Mouse (Mus musculus): ENCODE measurements around the gene Krtcap3. TPM values are rescaled to one million over a fixed set of nuclear protein-coding genes. Genes with fewer than 3 reads are reported as not detected.

Krtcap3 gene
- polyA plus RNA-seq, 1 experiment = 205 TPM

- WGBS = 0% methylated on average over 2 of the region's 2 CpGs
- no peak overlapping the region for H3K4me3 ChIP-seq (ENCODE audit: low read depth, low read length)
- no peaks in the 10 kb centered on the region for H3K27me3 ChIP-seq (ENCODE audit: control insufficient read depth, insufficient read depth, low read length)
- TF ChIP-seq POLR2A (IDR thresholded peaks at IDR 0.05; ENCODE audit: low read depth, low read length) (no peak), CTCF (IDR thresholded peaks at IDR 0.05; ENCODE audit: extremely low read depth, insufficient read length, insufficient replicate concordance, low read depth, low read length) (no peak)
- H3K36me3 ChIP-seq (ENCODE audit: control insufficient read depth, insufficient read depth, low read length) = peaks cover 2% of the 10 kb centered on the region; the same call in 1 of the 2 replicates
- H3K4me1 ChIP-seq (ENCODE audit: control insufficient read depth, insufficient read depth, insufficient read length, low read length) = peaks cover 3% of the 10 kb centered on the region; the same call in 1 of the 2 replicates
- no peak overlapping the region for H3K27ac ChIP-seq (ENCODE audit: insufficient read depth, low read depth, low read length)
Measured at GRCm38 (mm10) chr5:31219070-31219469, 32.4 kb upstream of the Krtcap3 start.

- TF ChIP-seq POLR2A (IDR thresholded peaks at IDR 0.05; ENCODE audit: low read depth, low read length) = no peak
- TF ChIP-seq CTCF (IDR thresholded peaks at IDR 0.05; ENCODE audit: extremely low read depth, insufficient read length, insufficient replicate concordance, low read depth, low read length) = no peak
- peaks cover 2% of the 10 kb centered on the region; the same call in 1 of the 2 replicates for H3K36me3 ChIP-seq (ENCODE audit: control insufficient read depth, insufficient read depth, low read length)
- peak overlapping the region; percentile 70 for H3K27ac ChIP-seq (ENCODE audit: insufficient read depth, low read depth, low read length)
- under 1% methylated on average over 11 of the region's 11 CpGs for WGBS
- peaks cover 3% of the 10 kb centered on the region; the same call in 1 of the 2 replicates for H3K4me1 ChIP-seq (ENCODE audit: control insufficient read depth, insufficient read depth, insufficient read length, low read length)
- no peaks in the 10 kb centered on the region for H3K27me3 ChIP-seq (ENCODE audit: control insufficient read depth, insufficient read depth, low read length)
- H3K4me3 ChIP-seq (ENCODE audit: low read depth, low read length) = peak overlapping the region; percentile 84
Measured at GRCm38 (mm10) chr5:31219474-31219873, 32.0 kb upstream of the Krtcap3 start.

GRCm38 (mm10) chr5:31219911-31220447 lies 31.5 kb upstream of the Krtcap3 start:
- TF ChIP-seq CTCF (IDR thresholded peaks at IDR 0.05; ENCODE audit: extremely low read depth, insufficient read length, insufficient replicate concordance, low read depth, low read length) (no peak), POLR2A (IDR thresholded peaks at IDR 0.05; ENCODE audit: low read depth, low read length) (no peak)
- under 1% methylated on average over 40 of the region's 40 CpGs for WGBS
- Histone ChIP-seq H3K4me1 (ENCODE audit: control insufficient read depth, insufficient read depth, insufficient read length, low read length) (peaks cover 3% of the 10 kb centered on the region; the same call in 1 of the 2 replicates), H3K36me3 (ENCODE audit: control insufficient read depth, insufficient read depth, low read length) (peaks cover 2% of the 10 kb centered on the region; the same call in 1 of the 2 replicates), H3K4me3 (ENCODE audit: low read depth, low read length) (peak overlapping the region; percentile 84), H3K27me3 (ENCODE audit: control insufficient read depth, insufficient read depth, low read length) (no peaks in the 10 kb centered on the region), H3K27ac (ENCODE audit: insufficient read depth, low read depth, low read length) (peak overlapping the region; percentile 70)

- Histone ChIP-seq H3K4me3 (ENCODE audit: low read depth, low read length) (peak within 1 kb of the TSS; percentile 84), H3K27me3 (ENCODE audit: control insufficient read depth, insufficient read depth, low read length) (no peaks in the 10 kb centered on the region), H3K36me3 (ENCODE audit: control insufficient read depth, insufficient read depth, low read length) (peaks cover under 1% of the 10 kb centered on the region; the same call in 1 of the 2 replicates), H3K4me1 (ENCODE audit: control insufficient read depth, insufficient read depth, insufficient read length, low read length) (peaks cover 3% of the 10 kb centered on the region; the same call in 1 of the 2 replicates), H3K27ac (ENCODE audit: insufficient read depth, low read depth, low read length) (peak within 1 kb of the TSS; percentile 70)
- WGBS = under 1% methylated on average over 70 of the region's 70 CpGs
- TF ChIP-seq CTCF (IDR thresholded peaks at IDR 0.05; ENCODE audit: extremely low read depth, insufficient read length, insufficient replicate concordance, low read depth, low read length) (peak; percentile 21; the same call in 1 of the 2 replicates), POLR2A (IDR thresholded peaks at IDR 0.05; ENCODE audit: low read depth, low read length) (peak; percentile 79)
Measured at GRCm38 (mm10) chr5:31220448-31221303, 30.8 kb upstream of the Krtcap3 start, which contains the start of gene Ppm1g. Ppm1g (minus strand) TSS chr5:31220687.

- TF ChIP-seq CTCF (IDR thresholded peaks at IDR 0.05; ENCODE audit: extremely low read depth, insufficient read length, insufficient replicate concordance, low read depth, low read length) (peak; percentile 23; the same call in 1 of the 2 replicates), POLR2A (IDR thresholded peaks at IDR 0.05; ENCODE audit: low read depth, low read length) (no peak)
- Histone ChIP-seq H3K27me3 (ENCODE audit: control insufficient read depth, insufficient read depth, low read length) (no peaks in the 10 kb centered on the region), H3K4me1 (ENCODE audit: control insufficient read depth, insufficient read depth, insufficient read length, low read length) (peaks cover 3% of the 10 kb centered on the region; the same call in 1 of the 2 replicates), H3K4me3 (ENCODE audit: low read depth, low read length) (peak overlapping the region; percentile 84), H3K27ac (ENCODE audit: insufficient read depth, low read depth, low read length) (peak overlapping the region; percentile 50), H3K36me3 (ENCODE audit: control insufficient read depth, insufficient read depth, low read length) (no peaks in the 10 kb centered on the region)
- 21% methylated on average over 11 of the region's 11 CpGs for WGBS
Measured at GRCm38 (mm10) chr5:31221304-31221945, 30.1 kb upstream of the Krtcap3 start.

GRCm38 (mm10) chr5:31222696-31223095 lies 28.8 kb upstream of the Krtcap3 start:
- no peak for TF ChIP-seq CTCF (IDR thresholded peaks at IDR 0.05; ENCODE audit: extremely low read depth, insufficient read length, insufficient replicate concordance, low read depth, low read length)
- no peak for TF ChIP-seq POLR2A (IDR thresholded peaks at IDR 0.05; ENCODE audit: low read depth, low read length)
- WGBS = 97% methylated on average over 9 of the region's 9 CpGs

More at GRCm38 (mm10) chr5:31222696-31223095, 28.8 kb upstream of the Krtcap3 start:
- H3K36me3 ChIP-seq (ENCODE audit: control insufficient read depth, insufficient read depth, low read length) = no peaks in the 10 kb centered on the region
- peaks cover 3% of the 10 kb centered on the region; the same call in 1 of the 2 replicates for H3K4me1 ChIP-seq (ENCODE audit: control insufficient read depth, insufficient read depth, insufficient read length, low read length)
- no peaks in the 10 kb centered on the region for H3K27me3 ChIP-seq (ENCODE audit: control insufficient read depth, insufficient read depth, low read length)
- H3K4me3 ChIP-seq (ENCODE audit: low read depth, low read length) = no peak overlapping the region
- no peak overlapping the region for H3K27ac ChIP-seq (ENCODE audit: insufficient read depth, low read depth, low read length)
